Mouse (Mus musculus) G1E (cell line): ENCODE data around the gene Sass6.

Experiments used
- CTCF ChIP-seq: IDR thresholded peaks from 2 replicates; pipeline ENCODE4 v1.5.1; 2012; ENCODE audit warnings: low read depth, low read length, inconsistent platforms, mixed read lengths
- GATA1 ChIP-seq: IDR thresholded peaks from 2 replicates; pipeline ENCODE4 v1.6.1; 2012; ENCODE audit warnings: borderline replicate concordance, low read length, inconsistent platforms, mixed read lengths
- POLR2AphosphoS5 ChIP-seq: IDR thresholded peaks from 2 replicates; pipeline ENCODE4 v1.6.1; 2012; ENCODE audit warnings: low read depth, low read length, inconsistent platforms; ENCODE audit not compliant: insufficient replicate concordance
- TAL1 ChIP-seq: conservative IDR thresholded peaks from 2 replicates; pipeline ENCODE4 v1.6.1; 2012; ENCODE audit warnings: low read depth, low read length, inconsistent platforms, mixed read lengths

DNA sequence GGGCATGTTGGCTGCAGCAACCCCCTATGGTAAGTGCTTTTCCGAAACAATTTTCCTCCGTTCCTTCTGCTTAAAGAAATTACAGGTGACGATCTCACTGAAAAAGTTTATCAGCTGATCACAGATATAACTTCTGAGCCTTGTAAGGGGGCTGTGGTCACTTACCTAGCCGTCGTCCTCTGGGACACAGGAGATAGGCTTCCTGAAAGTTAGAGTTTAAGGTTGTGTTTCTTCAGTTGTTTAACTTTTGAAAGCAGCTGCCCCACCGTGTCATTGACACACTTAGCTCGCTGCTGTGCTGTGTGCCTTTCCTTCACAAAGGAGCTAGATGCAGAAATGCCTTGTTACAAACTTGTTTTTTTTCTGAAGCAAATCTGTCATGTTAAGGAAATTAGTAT is 31.7 kb upstream of the Sass6 start:
- TF ChIP-seq CTCF (no peak), GATA1 (no peak), POLR2AphosphoS5 (no peak), TAL1 (no peak)
